Mouse (Mus musculus) layer of hippocampus, adult 9-11 months (tissue): Measurements from ENCODE around the gene Pigb.

Experiments
- DNase-seq: peaks from one replicate; pipeline ENCODE4 v3.0.0; 2022

Gene Pigb

GRCm38 (mm10) chr9:72988706-72989105 lies 51.5 kb downstream of the Pigb start:
- no peak for DNase-seq

- DNase-seq, result no peak
Observed at GRCm38 (mm10) chr9:72987703-72988102, 52.5 kb downstream of the Pigb start.

GRCm38 (mm10) chr9:72985250-72986220 lies 54.6 kb downstream of the Pigb start, which contains the start of the genes Ccpg1os and Ccpg1:
Ccpg1os (minus strand) TSS chr9:72985382.
Ccpg1 (plus strand) TSS chr9:72985429.
- DNase-seq, result peak; percentile 99

- DNase-seq, result no peak
Observed at GRCm38 (mm10) chr9:72983066-72983465, 57.1 kb downstream of the Pigb start.

GRCm38 (mm10) chr9:72975242-72975641 lies 64.9 kb downstream of the Pigb start:
- no peak for DNase-seq

GRCm38 (mm10) chr9:72974734-72975133 lies 65.4 kb downstream of the Pigb start:
- no peak for DNase-seq

- no peak for DNase-seq
Observed at GRCm38 (mm10) chr9:72972984-72973383, 67.2 kb downstream of the Pigb start.

GRCm38 (mm10) chr9:72972435-72972834 lies 67.7 kb downstream of the Pigb start:
- DNase-seq, result no peak

- DNase-seq, result no peak
Observed at GRCm38 (mm10) chr9:72969874-72970273, 70.3 kb downstream of the Pigb start.

GRCm38 (mm10) chr9:72968349-72969061 lies 71.7 kb downstream of the Pigb start:
- DNase-seq, result peak; percentile 93

GRCm38 (mm10) chr9:72961959-72962358 lies 78.2 kb downstream of the Pigb start:
- no peak for DNase-seq

GRCm38 (mm10) chr9:72961346-72961745 lies 78.8 kb downstream of the Pigb start:
- DNase-seq, result no peak

- peak; percentile 77 for DNase-seq
Observed at GRCm38 (mm10) chr9:72958521-72959450, 81.4 kb downstream of the Pigb start, which contains the start of the genes Dyx1c1 and Gm44503. Dyx1c1 (plus strand) TSS chr9:72958785. Gm44503 (plus strand) TSS chr9:72958852.
